Mouse (Mus musculus) gastrocnemius, postnatal 36 days (tissue): ENCODE results near the gene Fam3b. TPM values are rescaled to one million over a fixed set of nuclear protein-coding genes. Genes with fewer than 3 reads are reported as not detected.

Source experiments
- DNase-seq, 2 experiments: peaks; one replicate each; pipeline ENCODE4 v3.0.0; 2022
- intact Hi-C: fragments of 180-260 bp; cut with DNase I; formaldehyde crosslinking; loops from one replicate; pipeline ENCODE4 v1.15.1; 2025
- total RNA-seq, 2 experiments: library from RNA; stranded (reverse); gene quantifications; 2 replicates each; pipeline ENCODE4 v1.2.3; 2021

Gene Fam3b
- total RNA-seq, 2 experiments from 2014 or later = not detected

GRCm38 (mm10) chr16:97428026-97428425 lies 86.6 kb downstream of the Fam3b start:
- intact Hi-C loops = no loop called here
- DNase-seq = no peak

GRCm38 (mm10) chr16:97423627-97424026 lies 91.0 kb downstream of the Fam3b start:
- intact Hi-C loops = no loop called here

GRCm38 (mm10) chr16:97421671-97422070 lies 92.9 kb downstream of the Fam3b start:
- DNase-seq = no peak
- intact Hi-C loops = no loop called here

More at GRCm38 (mm10) chr16:97423627-97424026, 91.0 kb downstream of the Fam3b start:
- DNase-seq = no peak

Other genes with a start within 250 kb of the Fam3b start
- 1 to 10 TPM; 3.4 to 6.4 TPM for gene Bace2, start 158.1 kb downstream of the Fam3b start, total RNA-seq
- under 1 TPM; 0.26 to 0.49 TPM for gene Mx1, start 51.9 kb downstream of the Fam3b start, total RNA-seq
- not detected for gene Tmprss2, start 96.4 kb upstream of the Fam3b start, total RNA-seq
- gene Ripk4, start 249.0 kb upstream of the Fam3b start, total RNA-seq = not detected